Mouse (Mus musculus) neural tube, embryonic 14.5 days (tissue): ENCODE measurements around the gene Pparg. TPM values are rescaled to one million over a fixed set of nuclear protein-coding genes. Genes with fewer than 3 reads are reported as not detected.

Source experiments
- ATAC-seq: fragments of 200-750 bp; cut with Nextera tagmentation; 2 replicates; pipeline ENCODE4 v1.8.0; 2017; ENCODE audit warnings: low read depth, mild to moderate bottlenecking, moderate TSS enrichment, moderate library complexity
- H3K27ac ChIP-seq: fragments of 300-500 bp; sonication (generic); 2 replicates; pipeline ENCODE4 v1.5.1; 2014; ENCODE audit warnings: low read depth, mild to moderate bottlenecking, control low read depth, low read length, moderate library complexity, mixed read lengths
- H3K27me3 ChIP-seq: fragments of 300-500 bp; sonication (generic); 2 replicates; pipeline ENCODE4 v1.6.1; 2014; ENCODE audit warnings: low read length; ENCODE audit not compliant: control insufficient read depth, insufficient read depth
- H3K36me3 ChIP-seq: fragments of 300-500 bp; sonication (generic); 2 replicates; pipeline ENCODE4 v1.6.1; 2014; ENCODE audit warnings: low read length, mixed read lengths; ENCODE audit not compliant: control insufficient read depth, insufficient read depth
- H3K4me1 ChIP-seq: fragments of 300-500 bp; sonication (generic); 2 replicates; pipeline ENCODE4 v1.6.1; 2014; ENCODE audit warnings: low read length; ENCODE audit not compliant: control insufficient read depth, insufficient read depth
- H3K4me2 ChIP-seq: fragments of 300-500 bp; sonication (generic); 2 replicates; pipeline ENCODE4 v1.6.1; 2014; ENCODE audit warnings: mild to moderate bottlenecking, low read depth, low read length, control low read depth
- H3K4me3 ChIP-seq: fragments of 300-500 bp; sonication (generic); 2 replicates; pipeline ENCODE4 v1.5.1; 2014; ENCODE audit warnings: low read depth, low read length, control low read depth, mixed read lengths
- H3K9ac ChIP-seq: fragments of 300-500 bp; sonication (generic); replicated peaks from 2 replicates; pipeline ENCODE4 v1.6.1; 2014; ENCODE audit warnings: low read depth, mild to moderate bottlenecking, control low read depth, low read length, mixed read lengths
- H3K9me3 ChIP-seq: fragments of 300-500 bp; sonication (generic); 2 replicates; pipeline ENCODE4 v1.6.1; 2016; ENCODE audit warnings: low read length; ENCODE audit not compliant: control insufficient read depth
- WGBS: fragments of 180-500 bp; shearing (Covaris S2); extraction: QIAGEN DNeasy Blood & Tissue Kit; methylation state at CpG from one replicate; pipeline ENCODE4 v1.1.7; 2014; 5-methylcytosine and 5-hydroxymethylcytosine counted together
- polyA plus RNA-seq: library from polyadenylated mRNA; unstranded; fragments of >200 nt; fragmentation: Nextera tagmentation; extraction: Ambion mirVana; gene quantifications from 2 replicates; pipeline ENCODE4 v1.2.1, GENCODE M21; 2014

Pparg gene
- polyA plus RNA-seq, 1 experiment from 2014 or later: 0.90 TPM

- Histone ChIP-seq H3K36me3 (no peaks in the 10 kb centered on the region), H3K4me1 (no peaks in the 10 kb centered on the region), H3K27ac (no peak overlapping the region), H3K9ac (no peak overlapping the region), H3K27me3 (no peaks in the 10 kb centered on the region), H3K4me2 (no peak overlapping the region), H3K4me3 (no peak overlapping the region), H3K9me3 (no peaks in the 10 kb centered on the region)
- no peak for ATAC-seq
- 74% methylated on average over 2 of the region's 2 CpGs for WGBS
These were observed 104.7 kb downstream of the Pparg start for GRCm38 (mm10) chr6:115465463-115465862.

- Histone ChIP-seq H3K36me3 (no peaks in the 10 kb centered on the region), H3K9ac (no peak overlapping the region), H3K4me1 (no peaks in the 10 kb centered on the region), H3K27ac (no peak overlapping the region), H3K4me3 (no peak overlapping the region), H3K4me2 (no peak overlapping the region), H3K9me3 (no peaks in the 10 kb centered on the region), H3K27me3 (no peaks in the 10 kb centered on the region)
- ATAC-seq: no peak
- 38% methylated on average over 4 of the region's 4 CpGs for WGBS
These were observed 105.1 kb downstream of the Pparg start for GRCm38 (mm10) chr6:115465876-115466275.

- no peak for ATAC-seq
- H3K27ac ChIP-seq: no peak overlapping the region
- WGBS: 72% methylated on average over 3 of the region's 3 CpGs
- no peaks in the 10 kb centered on the region for H3K36me3 ChIP-seq
- H3K9ac ChIP-seq: no peak overlapping the region
- H3K4me3 ChIP-seq: no peak overlapping the region
- no peak overlapping the region for H3K4me2 ChIP-seq
- no peaks in the 10 kb centered on the region for H3K27me3 ChIP-seq
- no peaks in the 10 kb centered on the region for H3K4me1 ChIP-seq
- H3K9me3 ChIP-seq: no peaks in the 10 kb centered on the region
These were observed 105.8 kb downstream of the Pparg start for GRCm38 (mm10) chr6:115466601-115467000.

GRCm38 (mm10) chr6:115469666-115470581 lies 109.2 kb downstream of the Pparg start:
- Histone ChIP-seq H3K36me3 (no peaks in the 10 kb centered on the region), H3K27ac (no peak overlapping the region), H3K9me3 (no peaks in the 10 kb centered on the region), H3K9ac (no peak overlapping the region), H3K4me1 (no peaks in the 10 kb centered on the region), H3K27me3 (no peaks in the 10 kb centered on the region), H3K4me2 (no peak overlapping the region), H3K4me3 (no peak overlapping the region)
- ATAC-seq: no peak
- WGBS: 69% methylated on average over 3 of the region's 3 CpGs

- no peaks in the 10 kb centered on the region for H3K4me1 ChIP-seq
- H3K36me3 ChIP-seq: no peaks in the 10 kb centered on the region
- no peak overlapping the region for H3K4me2 ChIP-seq
- H3K27ac ChIP-seq: no peak overlapping the region
- no peak for ATAC-seq
- no peak overlapping the region for H3K9ac ChIP-seq
- H3K4me3 ChIP-seq: no peak overlapping the region
- H3K9me3 ChIP-seq: no peaks in the 10 kb centered on the region
- no peaks in the 10 kb centered on the region for H3K27me3 ChIP-seq
These were observed 111.2 kb downstream of the Pparg start for GRCm38 (mm10) chr6:115471956-115472355.

- no peak for ATAC-seq
- WGBS: 68% methylated on average over 7 of the region's 7 CpGs
- Histone ChIP-seq H3K4me3 (no peak overlapping the region), H3K9me3 (no peaks in the 10 kb centered on the region), H3K27ac (no peak overlapping the region), H3K4me1 (no peaks in the 10 kb centered on the region), H3K4me2 (no peak overlapping the region), H3K27me3 (no peaks in the 10 kb centered on the region), H3K9ac (no peak overlapping the region), H3K36me3 (no peaks in the 10 kb centered on the region)
These were observed 116.4 kb downstream of the Pparg start for GRCm38 (mm10) chr6:115477081-115477695.

GRCm38 (mm10) chr6:115479963-115480321 lies 119.2 kb downstream of the Pparg start:
- Histone ChIP-seq H3K27ac (no peak overlapping the region), H3K4me3 (no peak overlapping the region), H3K36me3 (no peaks in the 10 kb centered on the region), H3K9ac (no peak overlapping the region), H3K4me1 (no peaks in the 10 kb centered on the region), H3K27me3 (no peaks in the 10 kb centered on the region), H3K9me3 (no peaks in the 10 kb centered on the region), H3K4me2 (no peak overlapping the region)
- no peak for ATAC-seq

- Histone ChIP-seq H3K27me3 (no peaks in the 10 kb centered on the region), H3K9ac (no peak overlapping the region), H3K4me3 (no peak overlapping the region), H3K27ac (no peak overlapping the region), H3K4me1 (no peaks in the 10 kb centered on the region), H3K36me3 (no peaks in the 10 kb centered on the region), H3K9me3 (no peaks in the 10 kb centered on the region), H3K4me2 (no peak overlapping the region)
- no peak for ATAC-seq
- 73% methylated on average over 5 of the region's 5 CpGs for WGBS
These were observed 119.7 kb downstream of the Pparg start for GRCm38 (mm10) chr6:115480322-115481017.

- H3K36me3 ChIP-seq: no peaks in the 10 kb centered on the region
- H3K9me3 ChIP-seq: no peaks in the 10 kb centered on the region
- H3K27ac ChIP-seq: no peak overlapping the region
- no peaks in the 10 kb centered on the region for H3K27me3 ChIP-seq
- no peak for ATAC-seq
- no peak overlapping the region for H3K4me2 ChIP-seq
- H3K9ac ChIP-seq: no peak overlapping the region
- H3K4me1 ChIP-seq: no peaks in the 10 kb centered on the region
- 23% methylated on average over 1 of the region's 1 CpGs for WGBS
- no peak overlapping the region for H3K4me3 ChIP-seq
These were observed 120.2 kb downstream of the Pparg start for GRCm38 (mm10) chr6:115481018-115481354.
